Mouse (Mus musculus) heart, adult 8-10 months (tissue): ENCODE results near the gene Pbx1. TPM values are rescaled to one million over a fixed set of nuclear protein-coding genes. Genes with fewer than 3 reads are reported as not detected.

Experiments
- DNase-seq: peaks from one replicate; pipeline ENCODE4 v3.0.0; 2022; ENCODE audit warnings: low spot score
- total RNA-seq, 4 experiments: library from RNA; stranded (reverse); gene quantifications; 2 replicates each; pipeline ENCODE4 v1.2.4; 2022

Gene Pbx1
- total RNA-seq, 4 experiments from 2014 or later = 48.1 to 60.7 (median 56.2) TPM

GRCm38 (mm10) chr1:168175586-168175985, 256.5 kb downstream of the Pbx1 start:
- DNase-seq = no peak

GRCm38 (mm10) chr1:168169791-168170190, 262.3 kb downstream of the Pbx1 start:
- DNase-seq = no peak

GRCm38 (mm10) chr1:168169052-168169779, 262.9 kb downstream of the Pbx1 start:
- DNase-seq = no peak

GRCm38 (mm10) chr1:168167781-168168180, 264.3 kb downstream of the Pbx1 start:
- DNase-seq = no peak

GRCm38 (mm10) chr1:168166841-168167240, 265.2 kb downstream of the Pbx1 start:
- DNase-seq = no peak

- no peak for DNase-seq
Measured at GRCm38 (mm10) chr1:168164945-168165344, 267.1 kb downstream of the Pbx1 start.

- DNase-seq = no peak
Measured at GRCm38 (mm10) chr1:168163521-168164233, 268.4 kb downstream of the Pbx1 start.

- DNase-seq = no peak
Measured at GRCm38 (mm10) chr1:168139138-168139682, 292.9 kb downstream of the Pbx1 start.

GRCm38 (mm10) chr1:168138669-168139068, 293.4 kb downstream of the Pbx1 start:
- no peak for DNase-seq

GRCm38 (mm10) chr1:168137890-168138289, 294.2 kb downstream of the Pbx1 start:
- DNase-seq = no peak

GRCm38 (mm10) chr1:168135545-168135944, 296.5 kb downstream of the Pbx1 start:
- no peak for DNase-seq

- DNase-seq = no peak
Measured at GRCm38 (mm10) chr1:168133696-168134095, 298.4 kb downstream of the Pbx1 start.

- DNase-seq = no peak
Measured at GRCm38 (mm10) chr1:168128004-168128403, 304.1 kb downstream of the Pbx1 start.

GRCm38 (mm10) chr1:168124643-168125490, 307.2 kb downstream of the Pbx1 start:
- DNase-seq = no peak

GRCm38 (mm10) chr1:168118077-168118476, 314.0 kb downstream of the Pbx1 start:
- DNase-seq = no peak

- no peak for DNase-seq
Measured at GRCm38 (mm10) chr1:168117367-168117766, 314.7 kb downstream of the Pbx1 start.

GRCm38 (mm10) chr1:168109797-168110196, 322.3 kb downstream of the Pbx1 start:
- no peak for DNase-seq

GRCm38 (mm10) chr1:168103821-168104220, 328.2 kb downstream of the Pbx1 start:
- no peak for DNase-seq

- DNase-seq = no peak
Measured at GRCm38 (mm10) chr1:168101514-168101913, 330.6 kb downstream of the Pbx1 start.

- no peak for DNase-seq
Measured at GRCm38 (mm10) chr1:168098806-168099205, 333.3 kb downstream of the Pbx1 start.

- DNase-seq = no peak
Measured at GRCm38 (mm10) chr1:168094671-168095070, 337.4 kb downstream of the Pbx1 start.

GRCm38 (mm10) chr1:168093044-168093443, 339.0 kb downstream of the Pbx1 start:
- peak; percentile 21 for DNase-seq
